Comparison of ENCODE assay signal across 9 mouse cellular contexts in the genomic region with DNA sequence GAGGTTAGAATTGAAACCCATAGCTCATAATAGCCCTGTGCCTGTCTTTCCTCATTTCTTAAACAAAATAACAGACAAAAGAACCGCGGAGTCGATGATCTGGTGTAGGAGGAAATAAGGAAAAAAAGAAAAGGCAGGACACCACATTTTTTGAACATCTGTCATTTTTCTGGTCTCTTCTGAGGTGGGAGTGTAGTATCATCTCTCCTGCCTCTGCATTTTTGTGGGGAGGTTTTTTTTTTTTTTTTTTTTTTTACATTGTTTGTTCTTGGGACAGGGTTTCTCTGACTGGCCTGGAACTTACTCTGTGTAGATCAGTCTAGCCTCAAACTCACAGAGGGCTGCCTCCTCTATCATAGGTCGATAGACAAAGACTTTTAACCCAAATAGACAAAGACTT. TPM values are rescaled to one million over a fixed set of nuclear protein-coding genes. Genes with fewer than 3 reads are reported as not detected.
A peak's percentile ranks its signal among the peaks of the same experiment; 100 is the strongest.
DNase-seq lines count a peak whose midpoint lies in the region; ATAC-seq and TF ChIP-seq lines count a peak whose summit lies in the region.
"Had no signal": no experiment of that assay in that cellular context is flagged by ENCODE, and none has a peak within 500 bp of the region (broad histone marks: within the 10 kb centered on the region; RNA-seq: fewer than 3 reads in every experiment).

No protein-coding gene starts in this region.

- no peaks in the 10 kb centered on the region for H3K4me1 ChIP-seq in cerebellum, adult 2 months (ENCODE audit: control insufficient read depth, insufficient read depth, low read length)
- H3K4me1 ChIP-seq in megakaryocyte, embryonic 14.5 days, result peaks cover 27% of the 10 kb centered on the region
- H3K4me1 ChIP-seq in limb, embryonic 10.5 days, result peaks cover 18% of the 10 kb centered on the region
- H3K4me1 ChIP-seq in olfactory bulb, adult 2 months (ENCODE audit: control insufficient read depth, insufficient read depth, low read length), result peaks cover 3% of the 10 kb centered on the region; the same call in 1 of the 2 replicates

- no peak for DNase-seq in cerebellum, adult 2 months
- no peak for DNase-seq in cerebellum, adult 9-10 months
- no peak for DNase-seq in limb, embryonic 10.5 days (ENCODE audit: low spot score)
- DNase-seq in gastrocnemius, postnatal 14 days, result no peak
- DNase-seq in ovary, postnatal 14 days (ENCODE audit: low spot score), result no peak
- DNase-seq: cerebellum, adult 18-20 months had no signal

- no peak for TF ChIP-seq CTCF in cerebellum, adult 2 months (IDR thresholded peaks at IDR 0.05; ENCODE audit: borderline replicate concordance, insufficient read depth, low read depth, low read length)
- TF ChIP-seq CTCF in olfactory bulb, adult 2 months (IDR thresholded peaks at IDR 0.05; ENCODE audit: insufficient read depth, low read depth, low read length), result no peak

- no peaks in the 10 kb centered on the region for H3K9me3 ChIP-seq in megakaryocyte, embryonic 14.5 days
- H3K9me3 ChIP-seq in limb, embryonic 10.5 days (replicated peaks), result no peaks in the 10 kb centered on the region

- TF ChIP-seq POLR2A in cerebellum, adult 2 months (IDR thresholded peaks at IDR 0.05; ENCODE audit: borderline replicate concordance, insufficient read depth, low read length), result no peak
- no peak for TF ChIP-seq POLR2A in olfactory bulb, adult 2 months (IDR thresholded peaks at IDR 0.05; ENCODE audit: insufficient read depth, low read depth, low read length)

- no peaks in the 10 kb centered on the region for H3K27me3 ChIP-seq in cerebellum, adult 2 months (ENCODE audit: control insufficient read depth, insufficient read depth, low read length)
- no peaks in the 10 kb centered on the region for H3K27me3 ChIP-seq in megakaryocyte, embryonic 14.5 days (replicated peaks)
- H3K27me3 ChIP-seq in limb, embryonic 10.5 days (ENCODE audit: low read depth, poor library complexity, severe bottlenecking), result peaks cover 10% of the 10 kb centered on the region; the same call in 1 of the 2 replicates

- peaks cover 38% of the 10 kb centered on the region for H3K36me3 ChIP-seq in megakaryocyte, embryonic 14.5 days (replicated peaks; ENCODE audit: low read length)
- H3K36me3 ChIP-seq in limb, embryonic 10.5 days, result peaks cover 39% of the 10 kb centered on the region

- ATAC-seq in megakaryocyte, adult 5-6 weeks (ENCODE audit: poor library complexity, severe bottlenecking), result no peak

- H3K4me3 ChIP-seq in cerebellum, adult 2 months (replicated peaks; ENCODE audit: insufficient read depth, low read depth, low read length), result peak overlapping the region; percentile 85
- H3K4me3 ChIP-seq in megakaryocyte, embryonic 14.5 days (replicated peaks), result peak overlapping the region; percentile 96
- peak overlapping the region; percentile 90 for H3K4me3 ChIP-seq in limb, embryonic 10.5 days
- H3K4me3 ChIP-seq in olfactory bulb, adult 2 months (ENCODE audit: insufficient read depth, low read depth, low read length), result peak overlapping the region; percentile 80

- intact Hi-C loops in gastrocnemius, postnatal 14 days (cut with DNase I; ENCODE audit: low total_unique reads), result no loop called here

- under 1% methylated on average over 4 of the region's 4 CpGs for WGBS in cerebellum, adult 2 months
- WGBS in limb, embryonic 10.5 days, result 4% methylated on average over 4 of the region's 4 CpGs
- WGBS in olfactory bulb, adult 2 months, result 1% methylated on average over 4 of the region's 4 CpGs

- H3K27ac ChIP-seq in cerebellum, adult 2 months (ENCODE audit: insufficient read depth, low read length), result no peak overlapping the region
- H3K27ac ChIP-seq in limb, embryonic 10.5 days, result peak overlapping the region; percentile 98
- H3K27ac ChIP-seq in olfactory bulb, adult 2 months (ENCODE audit: insufficient read depth, low read depth, low read length), result no peak overlapping the region

RNA-seq across cellular contexts. Expression of a gene that starts 0.9 kb away (rescaled TPM):
- 17.0 and 20.0 TPM in 2 replicates for polyA plus RNA-seq in cerebellum, adult 2 months (2012; rRNA removed)
- 13.8 and 46.6 TPM in 2 replicates for polyA plus RNA-seq in megakaryocyte, embryonic 14.5 days (2012; ENCODE audit: insufficient read depth, low replicate concordance)
- 161 and 172 TPM in 2 replicates for total RNA-seq in megakaryocyte, adult 5-6 weeks (2015)
- total RNA-seq in megakaryocyte, adult 5-6 weeks (2017), result 413 and 515 TPM in 2 replicates
- polyA plus RNA-seq in limb, embryonic 10.5 days (2016; fragmentation: Nextera tagmentation; extraction: Ambion mirVana), result 269 and 280 TPM in 2 replicates
- polyA plus RNA-seq in olfactory bulb, adult 2 months (2012; ENCODE audit: insufficient read depth, insufficient read length, low replicate concordance, missing spikeins), result not detected in 2 replicates
- total RNA-seq in gastrocnemius, postnatal 14 days (2021), result 10 to 100 TPM; 14.7 to 17.0 TPM

RNA-seq across cellular contexts. Expression of a gene that starts 39.0 kb away (rescaled TPM):
- not detected in 2 replicates for polyA plus RNA-seq in cerebellum, adult 2 months (2012; rRNA removed)
- not detected in 2 replicates for polyA plus RNA-seq in megakaryocyte, embryonic 14.5 days (2012; ENCODE audit: insufficient read depth, low replicate concordance)
- not detected in 2 replicates for total RNA-seq in megakaryocyte, adult 5-6 weeks (2015)
- total RNA-seq in megakaryocyte, adult 5-6 weeks (2017), result not detected in 2 replicates
- polyA plus RNA-seq in limb, embryonic 10.5 days (2016; fragmentation: Nextera tagmentation; extraction: Ambion mirVana), result 0.24 and 0.33 TPM in 2 replicates
- polyA plus RNA-seq in olfactory bulb, adult 2 months (2012; ENCODE audit: insufficient read depth, insufficient read length, low replicate concordance, missing spikeins), result not detected in 2 replicates
- not detected for total RNA-seq in gastrocnemius, postnatal 14 days (2021)

RNA-seq across cellular contexts. Expression of a gene that starts 45.7 kb away (rescaled TPM):
- polyA plus RNA-seq in cerebellum, adult 2 months (2012; rRNA removed), result not detected in 2 replicates
- not detected in 2 replicates for polyA plus RNA-seq in megakaryocyte, embryonic 14.5 days (2012; ENCODE audit: insufficient read depth, low replicate concordance)
- total RNA-seq in megakaryocyte, adult 5-6 weeks (2015), result not detected in 2 replicates
- total RNA-seq in megakaryocyte, adult 5-6 weeks (2017), result 0.04 TPM in 1 of 2 replicates, not detected in the other
- polyA plus RNA-seq in limb, embryonic 10.5 days (2016; fragmentation: Nextera tagmentation; extraction: Ambion mirVana), result 0.06 and 0.10 TPM in 2 replicates
- polyA plus RNA-seq in olfactory bulb, adult 2 months (2012; ENCODE audit: insufficient read depth, insufficient read length, low replicate concordance, missing spikeins), result not detected in 2 replicates
- not detected for total RNA-seq in gastrocnemius, postnatal 14 days (2021)

RNA-seq across cellular contexts. Expression of a gene that starts 56.9 kb away (rescaled TPM):
- not detected in 2 replicates for polyA plus RNA-seq in cerebellum, adult 2 months (2012; rRNA removed)
- polyA plus RNA-seq in megakaryocyte, embryonic 14.5 days (2012; ENCODE audit: insufficient read depth, low replicate concordance), result not detected in 2 replicates
- total RNA-seq in megakaryocyte, adult 5-6 weeks (2015), result not detected in 2 replicates
- total RNA-seq in megakaryocyte, adult 5-6 weeks (2017), result not detected in 2 replicates
- 0.05 and 0.21 TPM in 2 replicates for polyA plus RNA-seq in limb, embryonic 10.5 days (2016; fragmentation: Nextera tagmentation; extraction: Ambion mirVana)
- not detected in 2 replicates for polyA plus RNA-seq in olfactory bulb, adult 2 months (2012; ENCODE audit: insufficient read depth, insufficient read length, low replicate concordance, missing spikeins)
- total RNA-seq in gastrocnemius, postnatal 14 days (2021), result not detected
